Mouse (Mus musculus) spleen, postnatal 4 days (tissue): ENCODE results near the gene Heatr9.
"Not testable (repeated sequence)": the region's sequence is repeated elsewhere in the genome, so short reads cannot be mapped to it uniquely, and the experiment has no call there.

Experiments
- DNase-seq, 2 experiments: peaks; one replicate each; pipeline ENCODE4 v3.0.0; 2022; ENCODE audit warnings: low spot score in 2 of 2

Gene Heatr9

GRCm38 (mm10) chr11:83522075-83522474 is at the start of gene Heatr9:
Gene Heatr9, minus strand, starts transcription at chr11:83522175.
- DNase-seq, result no peak

- DNase-seq, result no peak
Observed at GRCm38 (mm10) chr11:83570189-83570588, 48.2 kb upstream of the Heatr9 start.

- DNase-seq, result no peak
Observed at GRCm38 (mm10) chr11:83569249-83569648, 47.3 kb upstream of the Heatr9 start.

GRCm38 (mm10) chr11:83568786-83569185 is 46.8 kb upstream of the Heatr9 start:
- DNase-seq, result no peak

- DNase-seq, result no peak
Observed at GRCm38 (mm10) chr11:83568061-83568460, 46.1 kb upstream of the Heatr9 start.

GRCm38 (mm10) chr11:83567311-83567710 is 45.3 kb upstream of the Heatr9 start:
- DNase-seq, result no peak

- DNase-seq, result no peak
Observed at GRCm38 (mm10) chr11:83566617-83567016, 44.6 kb upstream of the Heatr9 start.

- DNase-seq, result no peak
Observed at GRCm38 (mm10) chr11:83563754-83564153, 41.8 kb upstream of the Heatr9 start.

GRCm38 (mm10) chr11:83562311-83562887 is 40.4 kb upstream of the Heatr9 start:
- DNase-seq, result no peak

GRCm38 (mm10) chr11:83560405-83560804 is 38.4 kb upstream of the Heatr9 start:
- no peak for DNase-seq

- DNase-seq, result no peak
Observed at GRCm38 (mm10) chr11:83557074-83557473, 35.1 kb upstream of the Heatr9 start.

GRCm38 (mm10) chr11:83556085-83556781 is 34.3 kb upstream of the Heatr9 start:
- no peak for DNase-seq

- DNase-seq, result no peak
Observed at GRCm38 (mm10) chr11:83551668-83552067, 29.7 kb upstream of the Heatr9 start.

- DNase-seq, result not testable (repeated sequence)
Observed at GRCm38 (mm10) chr11:83551037-83551436, 29.1 kb upstream of the Heatr9 start.

- no peak for DNase-seq
Observed at GRCm38 (mm10) chr11:83550186-83550632, 28.2 kb upstream of the Heatr9 start.

- DNase-seq, result no peak
Observed at GRCm38 (mm10) chr11:83544214-83544613, 22.2 kb upstream of the Heatr9 start.

GRCm38 (mm10) chr11:83541415-83541814 is 19.4 kb upstream of the Heatr9 start:
- DNase-seq, result no peak

GRCm38 (mm10) chr11:83540931-83541330 is 19.0 kb upstream of the Heatr9 start:
- no peak for DNase-seq

GRCm38 (mm10) chr11:83538705-83539314 is 16.8 kb upstream of the Heatr9 start:
- DNase-seq, result no peak

GRCm38 (mm10) chr11:83536831-83537230 is 14.9 kb upstream of the Heatr9 start:
- no peak for DNase-seq

GRCm38 (mm10) chr11:83534609-83535423 is 12.8 kb upstream of the Heatr9 start:
- DNase-seq, result no peak

GRCm38 (mm10) chr11:83534143-83534542 is 12.2 kb upstream of the Heatr9 start:
- no peak for DNase-seq
